Mouse (Mus musculus) ES-Bruce4 (cell line): ENCODE results near the gene Ctr9.

Source experiments
- CTCF ChIP-seq: IDR thresholded peaks from one replicate; pipeline ENCODE4 v1.8.1; 2011; ENCODE audit warnings: low read depth, low read length
- EP300 ChIP-seq: IDR thresholded peaks from 2 replicates; pipeline ENCODE4 v1.6.1; 2011; ENCODE audit warnings: low read depth, low read length; ENCODE audit not compliant: insufficient read depth
- POLR2A ChIP-seq: IDR thresholded peaks from one replicate; pipeline ENCODE4 v1.8.1; 2011; ENCODE audit warnings: low read length; ENCODE audit not compliant: insufficient read depth

DNA sequence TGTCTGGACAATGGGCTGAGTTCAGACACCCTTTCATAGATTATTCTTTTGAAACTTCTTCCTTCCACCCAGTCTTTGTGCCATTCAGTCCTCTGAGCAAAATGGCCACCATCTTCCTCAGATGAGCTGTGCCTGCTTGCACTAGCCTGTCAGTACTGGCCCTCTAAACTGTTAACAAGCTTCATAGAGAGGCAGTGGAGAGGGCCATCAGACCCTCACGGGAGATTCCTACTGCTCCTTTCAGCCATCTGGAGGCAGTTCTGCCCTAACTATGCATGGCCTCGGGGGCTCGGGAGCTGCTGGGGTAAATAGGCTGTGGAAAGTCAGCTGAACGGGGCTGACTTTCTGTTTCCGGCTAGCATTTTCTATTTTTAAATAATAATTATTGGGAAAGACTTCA lies 30.8 kb downstream of the Ctr9 start:
- no peak for TF ChIP-seq CTCF
- TF ChIP-seq POLR2A, result no peak
- no peak for TF ChIP-seq EP300
